Mouse (Mus musculus): ENCODE results near the gene Cxcl1.
"Not testable (repeated sequence)": the region's sequence is repeated elsewhere in the genome, so short reads cannot be mapped to it uniquely, and the experiment has no call there.

Cxcl1 gene

DNA sequence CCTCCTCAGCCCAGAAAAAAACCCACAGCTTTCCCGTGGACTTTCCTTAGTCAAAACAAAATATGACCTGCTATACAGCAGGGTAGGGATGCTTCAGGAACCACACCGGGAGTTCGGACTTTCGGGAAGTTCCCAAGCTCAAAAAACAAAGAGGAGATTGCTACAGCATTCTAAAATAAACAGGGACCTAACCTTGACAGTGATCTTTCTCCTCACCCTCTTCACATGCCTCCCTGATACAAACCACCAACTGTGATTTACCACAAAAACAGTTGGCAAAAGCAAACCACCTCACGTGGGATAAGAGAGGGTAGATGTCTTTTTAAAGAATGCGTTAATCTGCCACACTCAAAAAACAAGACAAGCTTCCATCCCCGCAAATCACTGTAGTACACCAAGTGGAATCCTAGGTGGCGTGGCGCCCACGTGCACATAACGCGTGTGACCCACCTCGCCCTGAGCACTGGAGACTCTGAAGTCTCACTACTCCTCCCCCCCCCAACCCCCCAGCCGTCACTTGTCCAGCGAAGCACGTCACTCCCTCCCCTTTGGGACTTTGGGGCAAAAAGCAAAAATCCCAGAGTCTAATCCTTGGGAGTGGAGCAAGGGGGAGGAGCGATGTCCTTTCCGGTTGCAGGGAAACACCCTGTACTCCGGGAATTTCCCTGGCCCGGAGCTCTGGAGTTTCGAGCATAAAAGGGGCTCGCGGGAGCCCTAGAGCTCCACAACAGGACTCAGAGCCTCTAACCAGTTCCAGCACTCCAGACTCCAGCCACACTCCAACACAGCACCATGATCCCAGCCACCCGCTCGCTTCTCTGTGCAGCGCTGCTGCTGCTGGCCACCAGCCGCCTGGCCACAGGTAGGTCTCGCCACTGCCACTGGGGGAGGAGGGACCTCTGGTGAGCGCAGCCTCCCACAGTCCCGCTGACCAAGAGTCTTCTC lies at the start of gene Cxcl1:
Gene Cxcl1 (plus strand): TSS at position 723 of the 945 bp plus-strand sequence.
- DNase-seq, result peak; percentile 29 to 52

DNA sequence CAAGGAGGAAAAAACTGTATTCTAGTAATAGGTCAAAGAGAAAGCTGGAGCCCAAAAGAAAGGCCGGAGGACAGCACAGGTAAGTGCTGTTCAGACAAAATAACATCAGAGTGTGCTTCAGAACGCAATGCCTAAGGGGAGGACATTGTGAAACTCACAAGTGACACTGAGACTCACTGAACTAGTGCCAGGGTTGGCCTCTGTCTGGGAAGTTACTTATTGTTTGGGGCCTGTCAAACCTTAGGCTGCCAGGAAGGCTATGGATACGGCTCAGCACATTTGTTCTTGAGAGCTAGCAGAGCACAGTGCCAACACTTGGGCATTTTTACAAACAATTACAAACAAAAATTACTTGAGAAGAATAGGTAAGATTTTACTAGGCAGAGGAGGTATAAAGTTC lies 47.1 kb upstream of the Cxcl1 start:
- no peak for DNase-seq

DNA sequence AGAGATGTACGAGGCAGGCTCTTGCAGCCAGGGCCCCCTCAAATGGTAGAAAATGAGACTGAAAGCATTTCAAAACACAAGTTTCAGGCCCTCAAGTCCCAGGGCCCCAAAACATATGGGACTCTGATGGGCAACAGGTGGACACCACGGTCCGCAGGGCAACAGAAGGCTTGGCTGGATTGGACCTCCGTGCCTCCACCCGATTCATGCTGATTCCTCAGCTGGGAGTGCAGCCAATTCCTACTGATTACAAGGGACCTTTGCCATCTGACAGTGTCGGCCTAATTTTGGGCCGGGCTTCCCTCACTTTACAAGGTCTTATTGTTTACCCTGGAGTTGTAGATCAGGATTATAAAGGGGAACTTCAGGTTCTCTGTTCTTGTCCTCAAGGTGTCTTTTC lies 40.9 kb upstream of the Cxcl1 start:
- DNase-seq, result peak; percentile 68 to 77

DNA sequence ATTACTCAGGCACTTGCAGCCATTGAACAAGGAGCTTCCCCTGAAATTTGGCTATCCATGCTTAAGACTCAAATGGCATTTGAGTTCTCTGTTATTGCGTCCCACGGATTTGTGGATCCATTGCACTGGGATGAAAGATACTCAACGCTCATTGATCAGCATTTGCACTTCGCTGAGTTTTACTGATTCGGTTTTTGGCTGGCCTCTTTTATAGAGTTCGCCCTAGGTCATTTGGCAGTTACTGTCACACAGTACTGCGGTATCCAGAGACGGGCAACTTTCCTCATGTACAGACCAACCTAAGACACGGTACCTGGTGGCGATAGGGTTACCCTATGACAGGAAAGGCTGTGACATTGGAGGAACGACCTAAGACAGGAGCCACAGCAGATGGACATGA lies 39.6 kb upstream of the Cxcl1 start:
- not testable (repeated sequence) for DNase-seq

DNA sequence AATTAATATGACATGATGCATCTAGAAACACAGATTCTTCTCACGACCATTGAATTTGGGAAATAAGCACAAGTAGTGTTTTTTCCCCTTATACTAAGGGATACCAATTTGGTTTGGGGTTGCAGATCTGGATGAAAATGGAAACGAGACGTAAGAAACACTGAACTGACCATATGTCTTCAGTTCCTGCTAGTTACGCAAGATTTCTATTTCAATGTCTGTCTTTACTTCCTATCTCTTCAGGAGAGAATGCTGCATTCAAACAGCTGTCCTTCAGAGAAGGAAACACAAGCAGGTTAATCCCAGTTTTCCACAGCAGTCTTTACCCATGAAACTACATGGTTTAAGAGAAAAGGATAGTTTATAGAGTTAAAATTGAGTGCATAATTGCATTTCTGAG lies 37.8 kb upstream of the Cxcl1 start:
- no peak for DNase-seq

DNA sequence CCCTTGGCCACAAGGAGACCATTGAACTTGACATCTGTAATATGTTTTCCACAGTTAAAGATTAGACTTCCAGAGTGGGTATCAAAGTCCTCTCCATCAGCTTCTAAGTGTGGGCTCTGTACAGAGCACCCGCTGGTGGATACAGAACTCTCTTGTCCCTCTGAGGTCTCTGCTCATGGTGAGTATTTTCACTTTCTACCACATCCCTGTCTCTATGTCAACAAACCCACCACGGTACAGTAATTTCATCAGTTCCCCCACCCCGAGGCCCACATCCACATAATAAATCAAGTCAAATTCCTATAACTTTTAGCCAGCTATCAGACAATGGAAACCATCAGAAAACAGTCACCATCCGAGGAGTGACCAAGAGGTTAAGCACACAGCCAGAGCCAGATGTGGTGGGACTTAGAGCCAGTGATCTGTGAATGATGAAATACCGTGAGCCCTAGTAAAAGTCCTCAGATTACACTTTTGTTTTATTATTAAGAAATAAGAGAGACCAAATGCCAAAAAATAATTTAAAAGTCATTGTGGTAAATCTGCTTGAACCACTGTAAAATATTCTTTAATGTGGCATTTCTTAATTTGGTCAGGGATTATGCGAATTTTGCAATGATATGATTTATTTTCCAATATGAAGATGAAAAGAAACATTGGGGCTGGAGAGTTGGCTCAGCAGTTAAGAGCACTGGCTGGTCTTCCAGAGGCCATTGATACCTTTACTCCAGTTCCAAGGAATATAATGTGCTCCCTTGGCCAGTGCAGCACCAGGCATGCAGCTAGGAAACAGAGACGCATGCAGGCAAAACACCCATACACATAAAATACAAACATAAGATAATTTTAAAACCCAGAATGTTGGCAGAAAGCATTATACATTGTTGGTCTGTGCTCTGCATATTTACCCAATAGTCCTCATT lies 35.5 kb upstream of the Cxcl1 start:
- no peak for DNase-seq

DNA sequence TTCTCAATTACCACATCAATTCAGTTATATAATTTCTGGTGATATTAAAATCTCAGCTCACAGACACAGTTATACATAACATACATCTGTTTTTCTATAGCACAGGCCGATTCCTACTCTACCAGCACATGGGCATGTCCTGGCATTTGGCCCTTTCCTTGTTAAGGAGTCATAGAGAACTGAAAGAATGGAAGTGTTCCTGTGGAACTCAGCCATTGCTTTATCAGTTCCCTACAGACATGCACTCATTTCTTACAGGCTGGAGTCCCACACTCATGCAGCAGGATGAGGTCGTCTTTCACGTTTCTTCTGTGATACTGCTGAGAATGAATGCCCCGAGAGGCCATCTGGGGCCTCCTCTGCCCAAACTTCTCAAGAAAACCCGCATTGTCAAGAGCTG lies 33.6 kb upstream of the Cxcl1 start:
- no peak for DNase-seq

DNA sequence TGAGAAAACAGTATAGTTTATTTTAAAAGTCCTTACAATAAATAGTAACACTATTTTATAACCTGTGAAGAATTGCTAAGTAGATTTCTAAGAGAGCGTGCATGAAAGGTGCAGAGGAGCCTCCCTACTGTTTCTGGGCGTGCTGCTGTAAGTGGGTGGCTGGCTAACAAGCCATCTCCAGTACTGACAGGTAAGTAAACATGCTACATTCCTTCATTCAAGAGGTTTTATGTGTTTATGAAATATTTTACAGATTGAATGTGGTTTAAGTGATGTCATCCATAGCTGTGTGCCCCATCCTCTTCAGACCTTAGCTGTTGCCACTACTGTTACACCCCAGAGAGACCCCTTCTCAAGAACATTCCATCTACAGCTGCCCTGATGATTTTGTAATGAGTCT lies 32.6 kb upstream of the Cxcl1 start:
- DNase-seq, result no peak

DNA sequence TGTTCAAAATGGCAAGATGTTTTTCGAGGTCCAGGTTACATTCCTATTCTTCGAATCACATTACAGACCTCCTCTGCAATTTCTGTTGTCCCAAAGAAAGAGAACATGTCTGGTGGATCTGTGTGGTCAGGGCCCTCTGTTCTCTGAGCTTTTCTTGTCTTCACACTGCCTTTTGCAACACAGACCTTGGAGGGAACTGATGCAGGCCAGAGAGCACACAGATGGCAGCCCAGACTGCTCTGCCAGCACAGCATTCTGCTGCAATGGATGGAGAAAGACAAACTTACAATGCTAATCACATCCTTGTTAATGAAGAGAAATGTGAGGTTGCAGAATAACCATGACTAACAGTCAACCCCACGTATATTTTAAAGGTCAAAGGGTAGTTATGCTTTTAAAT lies 32.0 kb upstream of the Cxcl1 start:
- DNase-seq, result peak; percentile 15 to 39

DNA sequence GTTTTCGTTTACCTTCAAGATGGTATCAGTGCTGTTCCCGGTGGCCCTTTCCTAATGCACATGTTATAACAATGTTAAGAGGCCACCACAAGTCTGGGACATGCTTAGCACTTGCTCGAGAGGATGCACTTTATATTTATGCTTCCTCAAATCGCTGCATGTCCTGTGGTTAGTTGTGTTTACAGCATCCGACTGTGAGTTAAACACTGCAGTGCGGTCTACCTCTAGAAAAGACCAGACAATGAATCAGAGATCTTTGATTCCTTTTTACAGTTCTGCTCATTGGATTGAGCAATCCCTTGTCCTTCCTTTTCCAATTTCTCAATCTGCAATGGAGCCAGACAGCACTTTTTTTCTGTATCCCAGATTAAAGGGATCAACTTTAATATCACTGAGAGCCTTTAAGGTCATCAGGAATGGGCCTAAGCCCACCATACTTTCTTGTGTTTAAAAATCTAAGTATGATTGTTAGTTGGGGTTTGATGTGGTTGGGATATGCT lies 29.1 kb upstream of the Cxcl1 start:
- DNase-seq, result no peak

DNA sequence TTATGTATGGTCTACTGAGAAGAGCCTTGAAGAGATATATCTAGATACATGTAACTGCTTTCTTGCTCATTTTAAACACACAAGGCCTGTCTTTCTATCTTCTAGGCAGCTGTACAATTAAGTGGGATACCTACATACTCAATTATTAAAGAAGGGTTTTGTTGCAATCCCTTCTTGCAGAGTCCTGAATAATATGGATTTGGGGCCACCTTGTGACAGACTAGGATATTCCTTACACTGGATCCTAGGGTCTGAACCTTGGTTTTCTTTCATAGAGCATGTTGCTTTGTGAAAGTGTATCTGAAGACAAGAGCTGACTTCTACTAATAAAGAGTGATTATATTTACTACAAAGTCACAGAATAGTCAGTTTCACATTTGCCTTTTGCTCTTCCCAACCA lies 24.3 kb upstream of the Cxcl1 start:
- no peak for DNase-seq

DNA sequence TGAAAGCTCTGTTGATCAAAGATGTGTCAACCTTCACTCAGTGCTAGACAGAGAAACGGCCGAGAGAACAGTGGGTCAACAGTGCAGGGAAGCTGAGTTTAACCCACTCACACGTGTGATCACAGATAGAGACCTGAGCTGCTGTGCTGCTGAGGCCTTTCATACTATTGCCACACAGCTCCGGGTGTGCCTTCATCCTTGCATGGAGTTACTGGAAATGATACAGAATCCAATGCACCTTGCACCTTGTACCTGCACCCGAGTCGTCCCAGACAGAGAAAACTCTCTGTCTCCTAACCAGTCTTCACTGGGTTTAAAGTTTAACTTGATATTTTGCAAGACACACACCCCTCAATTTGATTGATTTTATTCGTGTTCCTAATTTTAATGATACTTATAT lies 18.7 kb upstream of the Cxcl1 start:
- DNase-seq, result no peak

DNA sequence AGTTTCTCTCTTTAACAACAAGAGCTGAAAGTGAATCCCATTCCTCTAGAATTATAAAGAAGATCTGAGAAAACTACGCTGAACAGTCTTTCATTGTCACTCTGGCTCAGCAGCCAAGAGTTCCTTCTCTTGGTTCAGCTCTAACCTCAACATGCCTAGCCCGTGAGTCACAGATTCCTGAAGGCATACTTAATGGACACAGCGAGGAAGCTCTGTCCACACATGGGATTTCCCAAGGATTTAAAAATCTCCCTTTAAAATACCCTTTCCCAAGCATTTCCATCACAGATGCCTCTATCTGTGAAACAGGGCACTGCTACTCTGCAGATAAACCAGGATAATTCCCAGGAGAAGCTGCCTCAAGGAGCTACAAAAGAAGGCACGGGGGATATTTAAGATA lies 15.0 kb upstream of the Cxcl1 start:
- DNase-seq, result no peak

DNA sequence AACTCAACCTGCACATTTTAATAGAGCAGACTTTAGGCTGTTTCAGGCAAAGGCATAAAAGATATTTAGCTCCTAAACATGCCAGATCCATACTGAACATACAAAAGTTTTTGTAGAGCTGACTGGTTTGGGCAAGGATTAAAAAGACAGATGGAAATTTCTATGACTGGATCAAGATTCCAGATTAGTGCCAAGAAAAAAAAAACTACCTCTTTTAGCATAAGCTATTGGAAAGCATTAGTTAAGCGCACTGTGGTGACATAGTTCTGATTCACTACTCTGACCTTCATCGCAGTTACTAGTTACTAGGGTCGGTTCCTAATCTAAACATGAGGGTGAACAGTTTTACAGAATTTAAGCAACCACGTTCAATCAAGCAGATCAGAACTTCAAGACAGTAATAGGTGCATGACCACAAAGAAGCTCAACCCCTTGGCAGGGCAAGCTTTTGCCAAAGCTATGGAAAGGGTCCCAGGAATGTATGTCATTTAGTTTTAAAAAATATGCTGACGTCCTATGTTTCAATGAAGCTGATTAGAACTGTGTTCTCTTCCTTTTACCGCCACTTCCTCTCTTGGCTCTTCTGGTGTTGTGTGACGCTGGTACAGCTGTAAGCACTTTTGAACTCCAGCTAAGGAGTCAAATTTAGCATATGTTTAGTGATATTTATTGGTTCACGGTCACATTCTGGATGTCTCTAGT lies 14.4 kb upstream of the Cxcl1 start:
- DNase-seq, result no peak

DNA sequence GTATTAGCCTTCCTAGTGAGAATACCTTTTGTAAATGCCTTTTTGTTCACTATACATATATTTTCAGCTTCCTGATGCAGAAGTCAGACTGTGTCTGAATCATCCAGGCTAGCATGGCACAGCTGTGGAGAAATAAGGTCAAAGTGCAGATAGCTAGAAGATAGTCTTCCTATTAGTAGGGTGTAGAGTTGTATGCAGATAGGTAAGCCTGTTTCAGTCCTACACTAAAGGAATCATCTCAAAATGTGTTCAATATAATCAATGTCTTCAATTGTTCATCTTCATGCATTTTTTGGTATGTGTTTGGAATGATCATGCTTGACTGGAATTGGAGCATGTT lies 13.9 kb upstream of the Cxcl1 start:
- no peak for DNase-seq

DNA sequence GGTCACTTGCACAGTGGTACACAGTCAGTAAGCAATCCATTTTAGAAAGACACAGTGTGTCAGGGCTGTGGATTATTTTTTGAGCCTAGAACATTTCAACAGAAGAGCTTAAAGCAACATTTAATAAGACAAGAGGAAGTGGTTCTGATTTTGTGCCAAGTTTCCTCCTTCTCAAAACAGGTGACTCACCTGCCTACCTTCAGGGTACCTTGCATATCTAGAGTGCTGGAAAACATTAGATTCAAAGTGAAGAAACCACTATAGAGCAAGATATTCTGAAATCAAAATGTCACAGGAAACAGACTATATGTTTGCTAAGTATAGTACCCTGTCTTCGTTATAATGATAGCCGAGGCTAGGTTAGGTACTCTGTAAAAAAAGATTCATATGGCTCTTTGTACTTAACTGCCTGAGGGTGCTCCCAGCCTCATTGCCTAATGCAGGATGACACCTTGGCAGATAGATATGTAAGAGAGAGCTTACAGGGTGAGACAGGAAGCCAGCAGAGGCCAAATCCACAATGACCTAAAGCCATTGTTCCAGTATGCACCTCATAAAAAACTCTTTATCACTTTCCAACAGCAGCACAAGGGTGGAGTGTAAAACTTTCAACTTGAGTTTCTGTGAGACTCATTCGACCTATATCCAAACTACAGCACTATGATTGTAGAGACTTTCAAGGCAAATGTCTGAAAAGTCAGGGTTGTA lies 11.6 kb upstream of the Cxcl1 start:
- DNase-seq, result no peak

DNA sequence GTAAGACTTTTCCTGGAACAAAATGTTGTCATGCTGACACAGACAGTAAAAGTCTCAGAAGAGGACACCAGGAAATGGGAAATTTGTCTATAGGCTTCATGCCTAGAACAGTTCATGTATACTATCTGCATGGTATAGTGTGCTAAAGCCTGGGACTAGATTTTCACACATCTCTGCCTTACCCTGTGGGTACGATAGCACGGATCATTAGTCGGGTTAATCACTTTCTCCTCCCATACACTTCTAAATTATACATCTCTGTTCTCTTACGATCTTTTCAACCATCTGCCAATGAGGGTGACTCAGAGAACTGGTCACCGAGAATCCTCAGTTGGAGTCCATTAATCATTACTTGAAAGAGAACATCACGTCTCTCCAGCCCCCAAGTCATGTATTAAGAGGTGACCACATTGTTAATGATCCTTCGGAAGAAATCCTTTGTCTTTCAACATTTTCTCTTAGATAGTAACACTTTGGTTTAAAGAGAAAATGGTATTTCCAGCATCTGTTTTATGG lies 10.6 kb upstream of the Cxcl1 start:
- DNase-seq, result no peak

DNA sequence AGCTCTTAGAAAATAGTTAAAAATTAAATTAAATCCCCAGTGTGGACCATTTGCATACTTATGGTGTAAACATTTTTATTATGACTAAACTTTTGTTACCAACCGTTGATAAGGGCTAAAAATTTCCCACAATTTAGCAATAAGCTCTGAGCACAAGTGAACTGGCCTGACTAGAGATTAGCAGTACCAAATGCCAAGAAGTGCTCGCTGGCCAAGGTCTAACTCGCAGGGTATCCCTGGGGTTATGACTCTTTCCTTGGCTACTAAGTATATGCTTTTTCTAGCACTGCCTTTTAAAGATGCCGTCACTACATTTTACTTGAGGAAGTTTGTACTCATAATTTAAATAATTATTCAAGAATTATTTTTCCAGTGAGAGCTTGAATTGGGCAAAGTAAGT lies 10.0 kb upstream of the Cxcl1 start:
- DNase-seq, result no peak

DNA sequence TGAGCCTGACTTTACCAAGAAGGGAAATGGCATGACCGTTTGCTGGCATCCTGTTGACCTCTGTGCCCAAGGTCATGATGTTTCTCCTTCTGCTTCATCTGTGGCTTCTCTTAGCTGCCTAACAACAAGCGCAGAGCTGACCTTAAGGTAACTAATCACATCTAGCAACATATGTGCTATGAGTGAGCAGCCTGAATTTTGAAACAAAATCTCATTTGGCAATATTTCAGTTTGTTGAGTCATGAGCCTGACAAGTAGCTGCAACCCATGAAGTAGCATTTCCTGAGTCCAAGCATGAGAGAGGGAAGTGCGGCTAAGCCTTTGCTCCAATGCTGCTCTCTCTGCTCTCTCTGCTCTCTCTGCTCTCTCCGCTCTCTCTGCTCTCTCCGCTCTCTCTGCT lies 9.4 kb upstream of the Cxcl1 start:
- DNase-seq, result no peak

DNA sequence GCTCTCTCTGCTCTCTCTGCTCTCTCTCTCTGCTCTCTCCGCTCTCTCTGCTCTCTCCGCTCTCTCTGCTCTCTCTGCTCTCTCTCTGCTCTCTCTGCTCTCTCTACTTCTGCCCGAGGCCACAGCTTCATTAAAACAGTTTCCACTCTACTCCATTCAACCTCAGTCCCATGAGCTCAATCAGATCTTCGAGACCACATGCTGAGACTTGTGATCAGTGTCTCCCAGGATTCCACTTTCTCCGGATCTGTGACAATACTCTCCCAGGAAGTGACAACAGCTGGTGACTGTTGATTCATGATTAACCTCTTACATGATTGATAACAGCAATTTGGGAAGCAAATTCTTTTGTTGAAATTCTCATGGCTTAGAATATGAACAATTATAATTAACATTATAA lies 8.9 kb upstream of the Cxcl1 start:
- no peak for DNase-seq

DNA sequence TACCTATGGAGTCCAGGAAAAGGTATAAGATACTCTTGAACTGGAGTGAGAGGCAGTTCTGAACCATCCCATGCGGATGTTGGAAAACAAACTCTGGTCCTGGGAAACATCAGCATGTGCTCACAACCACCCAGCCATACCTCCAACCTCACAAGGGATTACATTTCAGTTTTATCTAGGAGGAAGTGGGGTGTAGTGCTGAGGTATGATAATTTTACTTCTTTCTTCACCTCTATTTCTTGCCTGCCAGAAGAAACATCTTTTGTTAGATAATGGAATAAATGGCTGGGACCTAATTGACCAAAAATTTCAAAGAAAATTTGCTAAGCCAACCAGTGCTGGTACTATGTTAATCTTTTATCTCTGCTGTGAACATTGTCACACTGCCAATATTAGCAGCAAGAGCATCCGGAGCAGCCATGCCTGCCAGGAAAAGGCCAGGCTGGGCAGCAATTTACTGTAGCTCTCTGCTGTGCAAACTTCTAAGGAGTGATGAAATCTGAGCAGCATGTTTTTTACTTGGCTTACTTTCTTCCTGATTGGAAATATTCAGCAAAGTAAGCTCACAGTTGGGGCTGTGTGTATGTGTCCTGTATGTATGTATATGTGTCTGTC lies 6.3 kb upstream of the Cxcl1 start:
- DNase-seq, result peak; percentile 33 to 47

DNA sequence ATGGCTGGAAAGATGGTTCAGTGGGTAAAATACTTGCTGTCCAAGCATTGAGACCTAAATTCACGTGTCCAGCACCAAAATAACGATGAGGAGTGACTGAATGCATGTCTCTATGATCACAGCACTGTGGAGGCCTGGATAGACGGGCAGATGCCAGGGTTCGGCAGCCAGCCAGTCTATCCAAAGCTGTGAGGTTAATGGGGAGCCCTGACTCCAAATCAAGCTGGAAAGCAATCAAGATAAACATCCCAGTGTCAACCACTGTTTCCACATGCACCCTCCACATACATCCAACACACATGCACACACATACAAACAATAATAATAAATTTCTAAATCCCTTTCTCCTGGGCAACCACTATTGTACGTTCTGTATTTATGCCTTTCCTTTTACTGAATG lies 2.4 kb upstream of the Cxcl1 start:
- peak in 1 of 2 experiments; percentile 13 for DNase-seq

All from cerebellum, postnatal 25 days (tissue).